In genomic region chr7:142561856-142562404, GRCm38 (mm10) we compare ENCODE assay signal across 8 mouse cellular contexts. TPM values are rescaled to one million over a fixed set of nuclear protein-coding genes. Genes with fewer than 3 reads are reported as not detected.
DNase-seq lines count a peak whose midpoint lies in the region; ATAC-seq and TF ChIP-seq lines count a peak whose summit lies in the region.

No protein-coding gene starts in this region.

- H3K9ac ChIP-seq in heart, embryonic 11.5 days (ENCODE audit: low read depth, low read length): peak overlapping the region; percentile 36; the same call in 1 of the 2 replicates
- no peak overlapping the region for H3K9ac ChIP-seq in lung, embryonic 15.5 days
- peak overlapping the region; percentile 9; the same call in 1 of the 2 replicates for H3K9ac ChIP-seq in embryonic facial prominence, embryonic 14.5 days (ENCODE audit: low read depth, low read length)
- H3K9ac ChIP-seq in liver, postnatal 0 days (replicated peaks): no peak overlapping the region

- 58% methylated on average over 4 of the region's 4 CpGs for WGBS in heart, embryonic 11.5 days (ENCODE audit: insufficient replicate concordance)
- 60% methylated on average over 4 of the region's 4 CpGs for WGBS in lung, embryonic 15.5 days
- 54% methylated on average over 4 of the region's 4 CpGs for WGBS in embryonic facial prominence, embryonic 14.5 days
- WGBS in liver, postnatal 0 days (ENCODE audit: insufficient replicate concordance): 52% methylated on average over 4 of the region's 4 CpGs

- intact Hi-C loops in heart, postnatal 14 days (cut with DNase I): no loop called here

- H3K4me1 ChIP-seq in heart, embryonic 11.5 days (ENCODE audit: control insufficient read depth, insufficient read depth, low read length): peaks cover 62% of the 10 kb centered on the region
- H3K4me1 ChIP-seq in lung, embryonic 15.5 days: peaks cover 49% of the 10 kb centered on the region
- peaks cover 37% of the 10 kb centered on the region for H3K4me1 ChIP-seq in embryonic facial prominence, embryonic 14.5 days (ENCODE audit: control insufficient read depth, insufficient read depth, low read length)
- peaks cover 51% of the 10 kb centered on the region for H3K4me1 ChIP-seq in liver, postnatal 0 days (ENCODE audit: insufficient read depth)

- TF ChIP-seq EP300 in liver, postnatal 0 days (IDR thresholded peaks at IDR 0.05; ENCODE audit: low read depth): no peak

- TF ChIP-seq CTCF in liver, postnatal 0 days (IDR thresholded peaks at IDR 0.05; ENCODE audit: low read depth): no peak

- peak overlapping the region; percentile 78 for H3K27ac ChIP-seq in heart, embryonic 11.5 days (ENCODE audit: low read depth, low read length)
- H3K27ac ChIP-seq in lung, embryonic 15.5 days: peak overlapping the region; percentile 68
- peak overlapping the region; percentile 70 for H3K27ac ChIP-seq in embryonic facial prominence, embryonic 14.5 days (replicated peaks; ENCODE audit: low read depth, low read length)
- H3K27ac ChIP-seq in liver, postnatal 0 days (ENCODE audit: low read depth): peak overlapping the region; percentile 90

- no peak overlapping the region for H3K4me3 ChIP-seq in heart, embryonic 11.5 days (ENCODE audit: low read depth, low read length)
- H3K4me3 ChIP-seq in lung, embryonic 15.5 days: no peak overlapping the region
- no peak overlapping the region for H3K4me3 ChIP-seq in embryonic facial prominence, embryonic 14.5 days (ENCODE audit: low read depth, low read length)
- H3K4me3 ChIP-seq in liver, postnatal 0 days (ENCODE audit: low read depth, low read length): no peak overlapping the region

- no peaks in the 10 kb centered on the region for H3K9me3 ChIP-seq in heart, embryonic 11.5 days (replicated peaks; ENCODE audit: control insufficient read depth, low read length)
- H3K9me3 ChIP-seq in lung, embryonic 15.5 days: no peaks in the 10 kb centered on the region
- H3K9me3 ChIP-seq in embryonic facial prominence, embryonic 14.5 days (ENCODE audit: control insufficient read depth, low read length): no peaks in the 10 kb centered on the region
- H3K9me3 ChIP-seq in liver, postnatal 0 days (ENCODE audit: low read length): no peaks in the 10 kb centered on the region

- no peaks in the 10 kb centered on the region for H3K27me3 ChIP-seq in heart, embryonic 11.5 days (ENCODE audit: control insufficient read depth, insufficient read depth, low read length)
- no peaks in the 10 kb centered on the region for H3K27me3 ChIP-seq in lung, embryonic 15.5 days
- no peaks in the 10 kb centered on the region for H3K27me3 ChIP-seq in embryonic facial prominence, embryonic 14.5 days (replicated peaks; ENCODE audit: control insufficient read depth, insufficient read depth, low read length)
- H3K27me3 ChIP-seq in liver, postnatal 0 days (ENCODE audit: insufficient read depth, low read length): no peaks in the 10 kb centered on the region

- no peaks in the 10 kb centered on the region for H3K36me3 ChIP-seq in heart, embryonic 11.5 days (ENCODE audit: control insufficient read depth, insufficient read depth, low read length)
- H3K36me3 ChIP-seq in lung, embryonic 15.5 days: no peaks in the 10 kb centered on the region
- H3K36me3 ChIP-seq in embryonic facial prominence, embryonic 14.5 days (ENCODE audit: control insufficient read depth, insufficient read depth, low read length): no peaks in the 10 kb centered on the region
- H3K36me3 ChIP-seq in liver, postnatal 0 days (replicated peaks; ENCODE audit: insufficient read depth, low read length): no peaks in the 10 kb centered on the region

- DNase-seq in heart, postnatal 14 days: no peak
- DNase-seq in lung, postnatal 36 days: no peak
- peak; percentile 75 for DNase-seq in embryonic facial prominence, embryonic 14.5 days (ENCODE audit: low spot score)
- DNase-seq in liver, postnatal 0 days: no peak
- no peak for DNase-seq in thymus, postnatal 14 days
- DNase-seq in adrenal gland, postnatal 25 days: no peak

- H3K4me2 ChIP-seq in heart, embryonic 11.5 days: no peak overlapping the region
- H3K4me2 ChIP-seq in lung, embryonic 15.5 days: no peak overlapping the region
- H3K4me2 ChIP-seq in embryonic facial prominence, embryonic 14.5 days (ENCODE audit: low read depth, low read length): no peak overlapping the region
- H3K4me2 ChIP-seq in liver, postnatal 0 days (ENCODE audit: low read depth, low read length): no peak overlapping the region

- no peak for ATAC-seq in heart, embryonic 11.5 days (replicated peaks; ENCODE audit: insufficient number of reproducible peaks, low FRiP score, low TSS enrichment)
- ATAC-seq in lung, embryonic 15.5 days (ENCODE audit: borderline replicate concordance, extremely low read depth, low FRiP score, low TSS enrichment): no peak
- ATAC-seq in embryonic facial prominence, embryonic 14.5 days (ENCODE audit: low read depth): peak; percentile 38; the same call in 1 of the 2 replicates
- ATAC-seq in liver, postnatal 0 days: no peak

RNA-seq across cellular contexts. Expression of gene Mrpl23, which starts 29.4 kb away (rescaled TPM):
- polyA plus RNA-seq in heart, embryonic 11.5 days (2014; fragmentation: Nextera tagmentation; extraction: Ambion mirVana): 15.4 and 19.3 TPM in 2 replicates
- total RNA-seq in heart, postnatal 14 days (2021): 1 to 10 TPM; 2.7 to 7.4 TPM
- polyA plus RNA-seq in lung, embryonic 15.5 days (2015; fragmentation: Nextera tagmentation; extraction: Ambion mirVana): 22.8 and 28.3 TPM in 2 replicates
- polyA plus RNA-seq in embryonic facial prominence, embryonic 14.5 days (2014; fragmentation: Nextera tagmentation; extraction: Ambion mirVana): 30.3 and 33.1 TPM in 2 replicates
- 18.7 and 19.3 TPM in 2 replicates for polyA plus RNA-seq in liver, postnatal 0 days (2015; fragmentation: Nextera tagmentation; extraction: Ambion mirVana)
- 4.5 and 13.8 TPM in 2 replicates for total RNA-seq in adrenal gland, postnatal 25 days (2021)

Comparison
In these comparisons a context has a peak if more than half of its experiments do, and no peak if none do; other contexts are left out.
1. H3K9ac ChIP-seq: peak in heart, embryonic 11.5 days (single experiment) and embryonic facial prominence, embryonic 14.5 days (single experiment); none in lung, embryonic 15.5 days (single experiment) and liver, postnatal 0 days (single experiment).
2. Peak in every context shown above with its lines, with median percentiles within 50 percentile points of each other: H3K27ac ChIP-seq.